Mouse (Mus musculus): ENCODE results near the gene Zfp790. TPM values are rescaled to one million over a fixed set of nuclear protein-coding genes. Genes with fewer than 3 reads are reported as not detected.
A peak's percentile ranks its signal among the peaks of the same experiment; 100 is the strongest.
"Not testable (repeated sequence)": the region's sequence is repeated elsewhere in the genome, so short reads cannot be mapped to it uniquely, and the experiment has no call there.

The Zfp790 gene
- polyA plus RNA-seq, 1 experiment = 10.0 TPM

DNA sequence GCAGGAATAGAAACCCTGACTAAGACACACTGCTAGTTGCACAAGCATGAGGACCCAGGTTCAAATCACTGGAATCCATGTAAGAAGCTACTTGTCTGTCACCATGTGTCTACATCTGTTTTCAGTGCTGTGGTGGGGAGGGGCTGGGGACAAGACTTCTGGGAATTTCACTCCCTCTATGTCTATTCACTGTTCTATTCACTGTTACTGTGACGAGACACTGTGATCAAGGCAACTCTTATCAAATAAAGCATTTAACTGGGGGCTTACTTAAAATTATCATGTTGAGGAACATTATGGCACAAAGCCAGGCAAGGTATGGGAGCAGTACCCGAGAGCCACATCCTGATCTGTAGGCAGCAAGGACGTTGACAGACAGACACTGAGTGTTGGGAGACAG lies 23.3 kb downstream of the Zfp790 start:
- DNase-seq (ENCODE audit: extremely low spot score in 1 of 2, low spot score in 1 of 2) = no peak

DNA sequence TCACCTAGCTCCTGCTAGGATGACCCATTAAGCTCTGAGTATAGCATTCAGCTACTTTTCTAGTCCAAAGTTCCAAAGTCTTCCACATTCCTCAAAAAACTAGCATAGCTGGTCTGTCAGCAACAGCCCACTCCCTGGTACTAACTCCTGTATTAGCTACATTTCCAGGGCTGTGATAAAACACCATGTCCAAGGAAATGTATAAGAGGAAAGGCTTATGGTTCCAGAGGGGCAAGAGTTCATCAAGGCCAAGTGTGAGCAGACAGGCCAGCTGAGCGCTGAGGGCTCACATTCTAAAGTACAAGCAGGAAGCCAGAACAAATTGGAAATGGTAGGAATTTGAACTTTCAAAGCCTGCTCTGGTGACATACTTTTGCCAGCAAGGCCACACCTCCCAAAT lies 26.2 kb downstream of the Zfp790 start:
- no peak for DNase-seq (ENCODE audit: extremely low spot score in 1 of 2, low spot score in 1 of 2)

DNA sequence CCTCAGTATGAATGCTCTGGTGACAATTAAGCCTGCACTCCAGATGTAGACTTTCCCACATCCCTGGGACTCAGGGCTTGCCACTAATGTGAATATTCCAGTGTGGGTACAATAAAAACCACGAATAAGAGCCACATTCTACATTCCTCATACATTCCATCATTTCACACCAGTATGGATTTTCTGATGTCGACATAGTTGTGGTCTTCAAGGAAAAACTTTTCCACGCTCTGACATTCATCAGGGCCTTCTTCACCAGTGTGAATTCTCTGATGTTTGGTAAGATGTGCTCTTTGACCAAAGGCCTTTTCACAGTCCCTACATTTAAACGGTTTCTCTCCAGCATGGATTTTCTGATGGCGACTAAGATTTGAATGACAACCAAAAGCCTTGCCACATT lies 28.7 kb downstream of the Zfp790 start:
- DNase-seq (ENCODE audit: extremely low spot score in 1 of 2, low spot score in 1 of 2) = no peak

DNA sequence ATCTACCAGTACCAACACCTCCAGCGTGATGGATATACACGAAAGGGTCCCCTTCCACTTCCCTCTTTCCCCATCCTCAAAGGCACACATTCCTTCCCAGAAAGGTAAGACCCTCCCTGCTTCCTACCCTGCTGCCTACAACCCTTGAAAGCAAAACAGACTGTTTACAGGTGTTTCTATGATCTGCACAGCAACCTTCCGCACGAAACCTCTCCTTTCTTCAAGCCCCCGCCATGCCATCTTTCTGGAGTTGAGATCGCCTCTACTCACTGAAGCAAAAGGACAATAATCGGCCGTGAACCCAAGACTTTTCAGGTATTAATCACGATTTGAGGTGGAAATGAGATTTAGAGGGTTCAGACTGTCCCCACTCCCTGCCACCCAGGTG lies 36.9 kb downstream of the Zfp790 start:
- DNase-seq (ENCODE audit: extremely low spot score in 1 of 2, low spot score in 1 of 2) = no peak

DNA sequence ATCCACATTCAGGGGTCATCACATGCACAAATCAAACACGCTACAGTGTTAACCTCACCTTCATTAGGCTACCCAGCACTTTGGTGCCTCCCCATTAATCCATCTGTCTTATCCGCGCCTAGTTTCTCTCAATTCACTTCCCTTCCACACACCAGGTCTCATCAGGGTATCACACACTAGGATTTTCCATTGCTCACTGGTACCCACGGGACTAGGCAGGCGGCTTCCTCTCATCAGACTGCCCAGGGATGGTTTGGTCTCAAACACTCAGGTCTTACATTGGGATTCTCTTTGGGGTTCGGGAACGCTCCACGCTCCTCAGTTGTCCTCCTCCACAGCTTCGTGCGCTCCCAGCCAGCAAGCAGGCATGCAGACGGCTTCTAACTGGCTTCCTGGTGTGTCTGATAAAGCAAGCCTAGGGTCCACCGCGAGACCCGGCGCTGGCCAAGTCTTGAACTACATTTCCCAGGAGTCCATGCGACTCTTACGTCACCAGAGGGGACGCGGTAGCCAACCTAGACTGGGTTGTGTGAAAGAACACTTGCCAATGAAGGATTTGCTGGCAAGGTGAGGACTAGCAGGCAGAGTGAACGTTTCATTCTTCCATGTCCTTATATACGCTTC lies 37.4 kb downstream of the Zfp790 start, which contains the start of gene Zfp940:
TSS of gene Zfp940 (minus strand) at position 451 of the 624 bp plus-strand sequence.
- peak; percentile 84 to 93 for DNase-seq (ENCODE audit: extremely low spot score in 1 of 2, low spot score in 1 of 2)

DNA sequence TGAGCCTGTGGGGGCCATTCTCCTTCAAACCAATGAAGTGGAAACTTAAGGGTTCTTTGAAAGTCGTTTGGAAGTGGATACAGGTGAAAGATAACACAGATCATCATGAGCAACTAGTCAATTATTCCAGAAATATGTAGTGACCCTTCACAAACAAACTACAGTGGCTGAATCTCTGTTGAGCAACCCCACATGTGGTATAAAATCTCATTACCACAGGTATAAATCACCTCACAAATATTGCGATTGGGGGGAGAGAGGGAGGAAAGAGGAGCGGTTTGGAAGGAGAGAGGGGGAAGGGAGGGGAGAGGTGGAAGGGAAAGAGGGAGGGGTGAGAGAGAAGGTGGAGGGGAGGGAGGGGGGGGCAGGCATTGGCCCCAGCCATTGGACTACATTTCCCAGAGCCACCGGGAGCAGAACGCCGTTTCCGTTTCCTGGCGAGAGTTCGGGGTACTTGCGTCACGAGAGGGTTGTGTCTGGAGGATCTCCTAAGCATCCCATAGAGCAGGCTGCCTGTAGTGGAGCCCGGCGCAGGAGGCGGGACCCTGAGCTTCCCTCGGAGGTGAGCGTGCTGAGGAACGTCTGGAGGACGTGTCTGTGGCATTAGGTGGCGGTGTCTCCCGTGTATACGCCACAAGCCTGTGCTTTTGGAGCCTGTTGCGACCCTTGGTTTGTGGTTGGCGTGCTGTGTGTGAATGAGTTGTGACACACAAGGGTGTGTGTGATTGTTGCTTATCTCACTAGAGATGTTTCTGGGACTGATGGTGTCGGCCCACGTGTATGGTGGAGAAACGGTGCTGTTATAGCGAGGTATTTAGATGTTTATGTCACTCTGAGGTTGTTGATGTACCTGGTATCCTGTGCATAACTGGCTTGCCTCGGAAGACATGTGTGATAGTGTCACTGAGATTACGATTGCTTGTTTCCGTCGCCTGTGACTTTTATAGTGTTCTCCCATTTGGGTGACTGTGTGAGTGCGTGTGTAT lies 43.9 kb downstream of the Zfp790 start, which contains the start of gene Zfp420:
TSS of gene Zfp420 (plus strand) at position 448 of the 986 bp plus-strand sequence.
- DNase-seq (ENCODE audit: extremely low spot score in 1 of 2, low spot score in 1 of 2) = peak; percentile 85 to 95

DNA sequence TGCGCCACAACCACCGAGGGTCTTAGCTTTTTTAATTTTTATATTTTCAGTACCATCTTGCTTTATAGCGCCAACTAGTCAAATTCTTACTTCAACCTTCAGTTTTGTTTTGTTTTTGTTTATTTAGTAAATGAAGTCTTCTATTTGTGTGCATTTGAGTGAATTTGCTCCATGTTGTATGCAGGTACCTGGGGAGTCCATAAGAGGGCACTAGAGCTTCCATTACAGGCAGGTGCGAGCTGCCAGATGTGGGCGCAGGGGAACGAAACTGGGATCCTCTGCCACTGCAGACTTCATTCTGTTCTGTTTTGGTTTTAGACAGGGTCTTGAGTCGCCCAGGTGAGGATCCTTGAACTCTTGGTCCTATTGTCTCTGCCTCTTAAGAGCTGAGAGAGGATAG lies 45.7 kb downstream of the Zfp790 start:
- DNase-seq (ENCODE audit: extremely low spot score in 1 of 2, low spot score in 1 of 2) = no peak

DNA sequence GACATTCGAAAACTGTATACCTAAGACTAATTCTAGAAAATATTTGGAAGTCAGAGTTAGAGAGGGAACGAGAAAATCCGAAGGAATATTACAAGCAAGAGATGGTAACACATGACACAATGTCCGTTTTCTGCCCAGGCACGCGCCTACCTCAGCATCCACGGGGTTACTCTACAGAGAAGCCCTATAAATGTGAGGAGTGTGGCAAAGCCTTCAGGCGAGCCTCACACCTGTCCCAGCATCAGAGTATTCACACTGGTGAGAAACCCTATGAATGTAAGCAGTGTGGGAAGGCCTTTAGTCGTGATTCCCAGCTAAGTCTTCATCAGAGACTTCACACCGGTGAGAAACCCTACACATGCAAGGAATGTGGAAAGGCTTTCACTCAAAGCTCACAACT lies 58.3 kb downstream of the Zfp790 start:
- no peak for DNase-seq (ENCODE audit: extremely low spot score in 1 of 2, low spot score in 1 of 2)

DNA sequence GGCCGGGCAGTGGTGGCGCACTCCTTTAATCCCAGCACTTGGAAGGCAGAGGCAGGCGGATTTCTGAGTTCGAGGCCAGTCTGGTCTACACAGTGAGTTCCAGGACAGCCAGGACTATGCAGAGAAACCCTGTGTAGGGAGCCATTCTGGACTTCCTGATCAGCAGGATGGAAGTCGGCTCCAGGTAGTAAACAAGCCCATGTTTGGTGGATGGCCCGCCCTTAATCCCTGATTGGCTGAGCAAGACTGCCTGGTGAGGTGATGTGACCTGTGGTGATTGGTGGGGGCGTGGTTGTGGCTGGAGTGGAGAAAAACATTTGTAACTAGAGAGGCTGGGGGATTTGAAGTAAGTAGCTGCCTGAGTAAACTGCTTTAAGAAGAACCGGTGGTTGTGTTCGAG lies 61.6 kb downstream of the Zfp790 start:
- DNase-seq (ENCODE audit: extremely low spot score in 1 of 2, low spot score in 1 of 2) = not testable (repeated sequence)

DNA sequence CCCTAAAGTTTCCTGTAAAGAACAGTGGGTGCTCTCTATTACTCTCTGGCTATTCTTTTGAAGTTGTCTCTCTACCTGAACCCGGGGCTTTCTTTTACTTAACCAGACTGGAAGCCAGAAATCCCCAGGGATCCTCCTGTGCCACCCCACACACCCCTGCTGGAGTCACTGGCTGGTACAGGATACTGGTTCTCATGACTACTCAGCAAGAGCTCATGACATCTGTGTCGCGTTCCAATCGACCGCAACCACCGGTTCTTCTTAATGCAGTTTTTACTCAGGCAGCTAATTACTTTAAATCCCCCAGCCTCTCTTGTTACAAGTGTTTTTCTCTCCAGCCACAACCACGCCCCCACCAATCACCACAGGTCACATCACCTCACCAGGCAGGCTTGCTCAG lies 64.1 kb downstream of the Zfp790 start:
- DNase-seq (ENCODE audit: extremely low spot score in 1 of 2, low spot score in 1 of 2) = no peak

Other genes with a start within 250 kb of the Zfp790 start
- 0.10 and 0.17 TPM in 2 replicates for gene Catsperg2, start 89.1 kb upstream of the Zfp790 start, polyA plus RNA-seq (2012; rRNA removed)
- gene Zfp84, start 47.6 kb upstream of the Zfp790 start, polyA plus RNA-seq (2012; rRNA removed) = 10.1 TPM in 2 replicates
- gene Zfp30, start 32.1 kb upstream of the Zfp790 start, polyA plus RNA-seq (2012; rRNA removed) = 8.7 and 9.4 TPM in 2 replicates
- gene Zfp940, start 37.6 kb downstream of the Zfp790 start, polyA plus RNA-seq (2012; rRNA removed) = 11.3 and 11.8 TPM in 2 replicates
- 14.8 and 15.8 TPM in 2 replicates for gene Zfp420, start 43.9 kb downstream of the Zfp790 start, polyA plus RNA-seq (2012; rRNA removed)
- 11.7 and 12.0 TPM in 2 replicates for gene Zfp27, start 90.5 kb downstream of the Zfp790 start, polyA plus RNA-seq (2012; rRNA removed)
- gene Zfp383, start 92.1 kb downstream of the Zfp790 start, polyA plus RNA-seq (2012; rRNA removed) = 8.8 and 10.4 TPM in 2 replicates
- gene Zfp74, start 138.0 kb downstream of the Zfp790 start, polyA plus RNA-seq (2012; rRNA removed) = 12.1 and 13.3 TPM in 2 replicates
- 2.5 and 3.1 TPM in 2 replicates for gene Zfp568, start 167.8 kb downstream of the Zfp790 start, polyA plus RNA-seq (2012; rRNA removed)
- gene Zfp14, start 235.3 kb downstream of the Zfp790 start, polyA plus RNA-seq (2012; rRNA removed) = 10.5 TPM in 2 replicates

Measured in frontal cortex, adult 2 months (tissue).